Mouse (Mus musculus): ENCODE measurements around the gene Mtmr11. TPM values are rescaled to one million over a fixed set of nuclear protein-coding genes. Genes with fewer than 3 reads are reported as not detected.

The Mtmr11 gene
- total and polyA plus RNA-seq, 2 experiments from 2014 or later, result 7.8 to 9.5 TPM

DNA sequence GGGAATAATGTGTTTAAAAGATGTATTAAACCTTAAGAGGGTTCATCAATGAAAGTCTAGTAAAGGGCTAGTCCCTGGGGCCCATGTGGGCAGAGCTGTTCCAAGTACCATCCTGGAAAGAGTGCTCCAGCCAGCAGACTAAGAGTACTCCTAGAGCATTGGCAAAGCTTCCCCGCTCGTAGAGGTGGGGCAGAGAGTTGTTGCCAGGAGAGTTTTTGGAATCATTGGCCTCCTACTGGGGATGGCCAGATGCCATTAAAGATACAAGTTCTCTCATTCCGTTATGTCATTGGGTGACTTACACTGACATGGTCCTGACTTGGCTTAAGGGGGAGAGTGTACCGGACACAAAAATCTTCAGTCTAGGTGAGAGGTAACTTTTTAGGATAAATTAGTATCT, 17.7 kb downstream of the Mtmr11 start:
- no peak for TF ChIP-seq CTCF (IDR thresholded peaks at IDR 0.05; ENCODE audit: low read depth)
- H3K27ac ChIP-seq (ENCODE audit: low read depth, low read length), result no peak overlapping the region

DNA sequence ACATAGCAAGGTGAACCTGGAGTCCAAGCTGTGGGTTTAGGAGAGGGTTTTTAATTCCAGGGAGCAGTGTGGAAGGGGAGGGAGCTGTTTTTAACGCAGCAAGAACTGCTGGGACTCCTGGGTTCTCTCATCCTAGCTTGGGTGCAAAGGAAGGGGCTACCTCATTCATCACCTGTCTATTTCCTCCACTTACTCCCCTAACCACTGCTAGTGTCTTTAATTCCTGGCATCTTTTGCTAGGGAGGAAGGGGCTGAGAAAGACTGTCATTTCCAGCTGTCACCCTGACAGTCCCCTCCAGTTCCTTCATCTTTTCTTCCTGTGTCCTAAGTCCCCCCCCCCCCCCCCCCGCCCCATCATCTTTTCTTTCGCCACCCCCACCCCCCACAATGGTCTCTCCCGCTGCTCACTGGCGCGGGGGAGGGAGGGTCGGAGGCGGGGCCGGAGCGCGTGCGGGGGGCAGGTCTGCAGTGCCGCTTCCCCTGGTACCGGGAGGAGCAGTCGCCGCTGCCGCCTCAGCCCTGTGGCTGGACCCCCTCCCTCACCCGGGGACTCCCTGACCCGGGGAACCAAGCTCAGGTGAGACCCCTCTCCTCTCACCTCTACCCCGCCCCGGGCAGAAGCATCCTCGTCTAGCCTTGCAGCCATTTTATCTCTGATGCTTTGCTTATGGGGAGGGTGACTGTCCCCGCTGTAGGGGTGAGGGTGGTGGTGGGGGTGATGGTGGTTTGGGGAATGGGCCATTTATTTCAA, 19.1 kb downstream of the Mtmr11 start, which contains the start of gene Sv2a:
Gene Sv2a (plus strand): TSS at position 425 of the 751 bp plus-strand sequence.
- DNase-seq (peak; percentile 82), ATAC-seq (peak; percentile 80)
- peak within 1 kb of the TSS; percentile 52 for H3K4me3 ChIP-seq (ENCODE audit: low read depth, low read length)
- H3K9ac ChIP-seq, result peak within 1 kb of the TSS; percentile 78
- H3K4me2 ChIP-seq (ENCODE audit: low read depth), result peak within 1 kb of the TSS; percentile 72
- peaks cover 28% of the 10 kb centered on the region for H3K36me3 ChIP-seq (ENCODE audit: insufficient read depth)
- H3K27ac ChIP-seq (ENCODE audit: low read depth, low read length), result peak within 1 kb of the TSS; percentile 72
- H3K27me3 ChIP-seq (ENCODE audit: insufficient read depth, low read length), result no peaks in the 10 kb centered on the region
- no peak for TF ChIP-seq CTCF (IDR thresholded peaks at IDR 0.05; ENCODE audit: low read depth)
- peaks cover 4% of the 10 kb centered on the region for H3K4me1 ChIP-seq (ENCODE audit: insufficient read depth)
- WGBS, result 0% methylated on average over 18 of the region's 23 CpGs
- H3K9me3 ChIP-seq (ENCODE audit: low read length), result no peaks in the 10 kb centered on the region

More for the DNA sequence above, 17.7 kb downstream of the Mtmr11 start:
- Histone ChIP-seq H3K27me3 (ENCODE audit: insufficient read depth, low read length) (no peaks in the 10 kb centered on the region), H3K9me3 (ENCODE audit: low read length) (no peaks in the 10 kb centered on the region), H3K9ac (no peak overlapping the region), H3K4me1 (ENCODE audit: insufficient read depth) (peaks cover 4% of the 10 kb centered on the region), H3K36me3 (ENCODE audit: insufficient read depth) (peaks cover 33% of the 10 kb centered on the region), H3K4me2 (ENCODE audit: low read depth) (no peak overlapping the region), H3K4me3 (ENCODE audit: low read depth, low read length) (no peak overlapping the region)
- ATAC-seq, result no peak
- no peak for DNase-seq
- WGBS, result 47% methylated on average over 4 of the region's 4 CpGs

DNA sequence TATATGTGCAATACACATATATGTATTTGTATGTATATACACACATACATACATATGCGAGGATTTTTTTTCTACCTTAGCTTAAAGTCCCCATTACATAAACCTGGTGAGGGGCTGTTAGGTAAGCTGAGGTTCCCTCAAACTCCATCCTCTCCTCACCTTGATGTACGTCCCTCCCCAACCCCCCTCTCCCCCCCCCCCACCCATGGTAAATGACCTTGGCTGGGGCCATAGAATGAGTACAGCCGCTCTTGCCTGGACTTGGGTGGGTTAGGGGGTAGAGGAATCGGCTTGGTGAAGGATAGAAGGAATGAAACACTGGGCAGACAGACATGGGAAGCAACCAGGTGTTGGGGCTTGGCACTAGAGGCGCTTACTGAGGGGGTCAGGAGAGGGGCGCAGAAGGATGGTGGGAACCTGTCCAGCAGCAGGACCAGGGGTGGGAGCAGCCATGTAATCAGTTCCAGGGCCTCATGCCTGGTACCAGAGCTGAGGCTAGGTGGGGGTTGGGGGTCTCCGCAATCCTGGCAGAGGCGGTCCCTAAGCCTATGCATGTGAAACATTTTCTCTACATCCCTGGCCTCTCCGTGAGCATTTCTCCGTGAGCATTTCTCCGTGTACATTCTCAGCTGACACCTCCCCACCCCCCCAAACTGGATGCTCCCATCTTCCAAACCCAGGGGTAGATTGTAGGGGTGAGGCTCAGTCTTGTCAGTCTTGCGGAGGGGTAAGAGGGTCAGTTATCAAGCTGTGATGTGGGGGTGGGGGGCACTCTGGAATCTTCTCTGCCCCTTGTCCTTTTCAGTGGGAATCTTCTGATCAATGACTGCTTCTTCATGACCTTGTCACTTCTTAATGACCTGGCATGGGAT, 19.9 kb downstream of the Mtmr11 start:
- peaks cover 4% of the 10 kb centered on the region for H3K4me1 ChIP-seq (ENCODE audit: insufficient read depth)
- H3K4me2 ChIP-seq (ENCODE audit: low read depth), result peak overlapping the region; percentile 72
- peak overlapping the region; percentile 78 for H3K9ac ChIP-seq
- H3K27me3 ChIP-seq (ENCODE audit: insufficient read depth, low read length), result no peaks in the 10 kb centered on the region
- peak overlapping the region; percentile 72 for H3K27ac ChIP-seq (ENCODE audit: low read depth, low read length)
- no peaks in the 10 kb centered on the region for H3K9me3 ChIP-seq (ENCODE audit: low read length)
- H3K36me3 ChIP-seq (ENCODE audit: insufficient read depth), result peaks cover 24% of the 10 kb centered on the region
- TF ChIP-seq CTCF (IDR thresholded peaks at IDR 0.05; ENCODE audit: low read depth), result no peak
- WGBS, result 23% methylated on average over 12 of the region's 12 CpGs
- ATAC-seq, result peak; percentile 67
- peak overlapping the region; percentile 52 for H3K4me3 ChIP-seq (ENCODE audit: low read depth, low read length)
- peak; percentile 62 for DNase-seq

DNA sequence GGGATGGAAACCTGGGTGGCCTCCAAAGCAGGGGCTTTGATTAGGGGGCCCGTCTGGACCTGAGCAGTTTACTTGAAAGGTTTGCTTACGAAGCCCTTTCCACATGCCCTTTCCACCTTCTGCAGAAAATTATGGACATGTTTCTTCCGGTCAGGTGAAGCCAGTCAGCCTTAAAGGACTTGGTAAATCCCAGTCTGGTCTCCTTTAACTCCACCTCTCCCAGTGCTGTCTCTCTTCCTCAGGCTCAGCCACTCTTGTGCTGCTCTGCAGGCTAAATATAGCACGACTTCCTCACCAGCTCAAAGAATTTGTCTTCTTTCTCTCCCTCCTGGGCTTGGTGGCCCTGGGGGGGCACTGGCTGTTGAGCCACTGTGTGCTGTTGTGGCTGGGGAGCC, 20.6 kb downstream of the Mtmr11 start:
- peak; percentile 40 for ATAC-seq
- Histone ChIP-seq H3K27me3 (ENCODE audit: insufficient read depth, low read length) (no peaks in the 10 kb centered on the region), H3K4me2 (ENCODE audit: low read depth) (peak overlapping the region; percentile 72), H3K36me3 (ENCODE audit: insufficient read depth) (peaks cover 22% of the 10 kb centered on the region), H3K27ac (ENCODE audit: low read depth, low read length) (peak overlapping the region; percentile 72), H3K4me1 (ENCODE audit: insufficient read depth) (peaks cover 4% of the 10 kb centered on the region), H3K4me3 (ENCODE audit: low read depth, low read length) (peak overlapping the region; percentile 52), H3K9ac (peak overlapping the region; percentile 78), H3K9me3 (ENCODE audit: low read length) (no peaks in the 10 kb centered on the region)
- DNase-seq, result no peak
- no peak for TF ChIP-seq CTCF (IDR thresholded peaks at IDR 0.05; ENCODE audit: low read depth)
- WGBS, result 43% methylated on average over 4 of the region's 4 CpGs

DNA sequence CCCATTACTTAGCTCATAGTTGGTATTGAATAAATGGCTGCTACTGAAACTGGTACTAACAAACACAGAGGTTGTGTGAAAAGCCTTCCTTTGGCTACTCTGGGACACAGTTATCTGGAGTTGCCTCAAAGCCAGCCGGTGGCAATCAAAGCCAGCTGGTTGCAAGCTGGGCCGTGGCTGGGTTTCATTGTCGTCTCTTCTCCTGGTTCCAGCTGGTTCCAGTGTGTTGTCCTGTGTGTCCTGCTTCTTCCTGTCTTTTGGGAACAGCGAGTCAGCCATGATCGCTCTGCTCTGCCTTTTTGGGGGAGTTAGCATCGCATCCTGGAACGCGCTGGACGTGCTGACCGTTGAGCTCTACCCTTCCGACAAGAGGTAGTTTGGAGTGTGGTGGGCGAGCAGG, 31.2 kb downstream of the Mtmr11 start:
- H3K4me3 ChIP-seq (ENCODE audit: low read depth, low read length), result no peak overlapping the region
- WGBS, result 76% methylated on average over 12 of the region's 12 CpGs
- no peaks in the 10 kb centered on the region for H3K9me3 ChIP-seq (ENCODE audit: low read length)
- H3K9ac ChIP-seq, result no peak overlapping the region
- no peak overlapping the region for H3K4me2 ChIP-seq (ENCODE audit: low read depth)
- peaks cover 60% of the 10 kb centered on the region for H3K36me3 ChIP-seq (ENCODE audit: insufficient read depth)
- no peak overlapping the region for H3K27ac ChIP-seq (ENCODE audit: low read depth, low read length)
- ATAC-seq (no peak), DNase-seq (no peak)
- no peak for TF ChIP-seq CTCF (IDR thresholded peaks at IDR 0.05; ENCODE audit: low read depth)
- peaks cover 4% of the 10 kb centered on the region for H3K4me1 ChIP-seq (ENCODE audit: insufficient read depth)
- no peaks in the 10 kb centered on the region for H3K27me3 ChIP-seq (ENCODE audit: insufficient read depth, low read length)

DNA sequence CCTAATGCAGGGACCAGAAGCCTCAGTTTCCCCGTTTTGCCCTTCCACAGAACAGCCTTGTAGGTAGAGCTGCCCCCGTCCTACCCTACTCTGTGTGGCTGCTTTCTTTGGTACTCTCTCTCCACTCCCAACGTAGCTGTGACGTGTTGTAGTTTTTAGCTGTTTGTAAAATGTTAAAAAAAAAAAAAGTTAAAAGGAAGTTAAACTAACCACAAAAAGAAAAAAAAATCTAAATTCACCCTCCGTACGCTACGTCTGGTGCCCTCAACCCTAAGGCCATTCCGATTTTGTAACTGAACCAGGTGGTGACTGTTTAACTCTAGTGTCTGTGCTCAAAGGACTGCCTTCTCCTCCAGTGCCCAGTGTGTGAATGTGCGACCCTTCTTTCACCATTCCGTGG, 33.2 kb downstream of the Mtmr11 start:
- Histone ChIP-seq H3K4me1 (ENCODE audit: insufficient read depth) (peaks cover 4% of the 10 kb centered on the region), H3K36me3 (ENCODE audit: insufficient read depth) (peaks cover 42% of the 10 kb centered on the region), H3K27ac (ENCODE audit: low read depth, low read length) (no peak overlapping the region), H3K4me2 (ENCODE audit: low read depth) (no peak overlapping the region), H3K27me3 (ENCODE audit: insufficient read depth, low read length) (no peaks in the 10 kb centered on the region), H3K4me3 (ENCODE audit: low read depth, low read length) (no peak overlapping the region), H3K9me3 (ENCODE audit: low read length) (no peaks in the 10 kb centered on the region), H3K9ac (no peak overlapping the region)
- TF ChIP-seq CTCF (IDR thresholded peaks at IDR 0.05; ENCODE audit: low read depth), result no peak
- WGBS, result 93% methylated on average over 10 of the region's 10 CpGs
- DNase-seq (no peak), ATAC-seq (no peak)

All from forebrain, postnatal 0 days (tissue).